Mouse (Mus musculus) small intestine, adult 2 months (tissue): Measurements from ENCODE around the gene Lamtor1.

Experiments
- CTCF ChIP-seq: fragments of 200-500 bp; IDR thresholded peaks from 2 replicates; pipeline ENCODE4 v1.5.1; 2012; ENCODE audit warnings: low read depth, mild to moderate bottlenecking, control low read depth, inconsistent platforms, low read length, moderate library complexity, mixed read lengths; ENCODE audit not compliant: insufficient replicate concordance, insufficient read length; ENCODE audit errors: extremely low read depth
- POLR2A ChIP-seq: fragments of 200-500 bp; IDR thresholded peaks from 2 replicates; pipeline ENCODE4 v1.6.1; 2012; ENCODE audit warnings: low read depth, mild to moderate bottlenecking, control low read depth, inconsistent platforms, low read length, moderate library complexity

DNA sequence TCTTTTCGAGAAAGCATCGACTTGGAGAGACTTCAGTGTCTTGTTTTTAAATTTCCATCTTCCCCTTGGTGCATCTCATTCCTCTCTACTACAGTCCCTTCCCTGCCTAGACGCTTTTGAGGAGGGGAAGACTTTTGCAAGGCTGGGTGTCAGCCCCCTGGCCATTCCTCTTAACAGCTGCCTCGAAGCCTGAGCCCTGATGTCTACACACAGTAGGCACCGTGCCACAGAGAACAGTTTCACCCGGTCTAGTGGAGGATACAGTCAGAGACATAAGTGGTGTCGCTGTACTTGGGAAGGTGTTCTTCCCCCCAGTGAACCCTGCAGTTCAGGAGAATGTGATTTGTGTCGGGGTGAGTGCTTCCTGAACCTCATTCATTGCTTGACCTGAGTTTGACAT is 992 bp downstream of the Lamtor1 start:
- TF ChIP-seq POLR2A = no peak
- TF ChIP-seq CTCF = no peak
